Mouse (Mus musculus): ENCODE measurements around the gene Olfr1466.

Olfr1466 gene

DNA sequence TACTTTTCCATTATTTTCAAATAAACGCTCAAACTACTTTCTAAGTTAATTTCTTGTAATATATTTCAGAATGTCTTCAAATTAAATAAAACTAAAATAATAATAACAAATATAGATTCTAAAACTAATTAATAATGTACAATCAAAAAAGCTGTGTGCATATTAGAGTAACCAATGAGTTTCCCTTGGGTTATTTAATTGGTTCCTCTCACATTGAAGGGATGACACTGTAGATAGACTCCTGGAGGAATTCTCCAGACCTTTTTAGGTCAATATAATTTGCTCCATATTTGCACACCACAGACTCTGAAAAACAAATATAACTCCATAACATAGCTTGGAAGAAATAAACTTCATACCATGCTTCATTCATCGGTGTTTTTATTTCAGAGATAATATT lies at the start of gene Olfr1466:
Gene Olfr1466, plus strand, starts transcription at position 301 of the 400 bp plus-strand sequence.
- DNase-seq, result no peak

DNA sequence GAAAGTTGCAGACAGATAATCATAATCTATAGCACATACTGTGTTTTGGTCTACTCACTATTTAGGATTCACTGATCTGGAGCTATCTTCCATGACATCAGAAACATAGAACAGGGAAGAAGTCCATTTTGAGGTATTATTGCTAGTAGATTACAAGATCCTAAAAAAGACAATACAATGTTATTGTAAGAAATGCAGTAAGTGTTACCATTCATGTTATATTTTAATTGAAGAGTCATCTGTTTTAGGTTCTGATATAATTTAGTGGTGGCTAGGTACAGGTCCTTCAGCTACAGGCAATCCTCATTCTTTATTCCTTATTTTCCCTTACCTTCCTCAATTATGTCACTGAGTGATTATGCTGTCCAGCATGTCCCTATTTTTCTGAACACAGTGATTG lies 23.2 kb upstream of the Olfr1466 start, which contains the start of gene Olfr1465:
Gene Olfr1465, minus strand, starts transcription at position 101 of the 400 bp plus-strand sequence.
- no peak for DNase-seq

DNA sequence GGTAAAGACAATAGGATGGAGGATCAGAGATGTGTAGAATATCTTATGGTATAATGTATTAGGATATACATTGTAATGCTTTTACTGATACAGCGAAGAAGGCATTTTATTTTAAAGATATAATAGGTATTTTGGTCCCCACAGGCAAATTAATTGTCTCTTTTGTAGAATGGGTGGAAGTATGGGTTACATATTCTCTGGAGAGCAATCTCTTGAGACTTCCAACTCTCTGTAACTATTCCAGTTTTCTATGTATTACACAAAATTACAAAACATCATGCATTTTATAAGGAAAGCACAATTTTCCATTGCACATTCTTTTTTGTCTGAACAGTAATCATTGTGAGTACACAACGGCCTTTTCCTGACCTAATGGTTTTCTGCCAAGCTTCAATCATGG lies 23.3 kb downstream of the Olfr1466 start, which contains the start of gene Olfr1467:
Gene Olfr1467, plus strand, starts transcription at position 301 of the 400 bp plus-strand sequence.
- DNase-seq, result no peak

All from kidney, adult 18-20 months (tissue).